Mouse (Mus musculus): ENCODE results near the gene Sox14. TPM values are rescaled to one million over a fixed set of nuclear protein-coding genes. Genes with fewer than 3 reads are reported as not detected.
A peak's percentile ranks its signal among the peaks of the same experiment; 100 is the strongest.

Gene Sox14
- polyA plus RNA-seq, 1 experiment from 2014 or later = not detected

DNA sequence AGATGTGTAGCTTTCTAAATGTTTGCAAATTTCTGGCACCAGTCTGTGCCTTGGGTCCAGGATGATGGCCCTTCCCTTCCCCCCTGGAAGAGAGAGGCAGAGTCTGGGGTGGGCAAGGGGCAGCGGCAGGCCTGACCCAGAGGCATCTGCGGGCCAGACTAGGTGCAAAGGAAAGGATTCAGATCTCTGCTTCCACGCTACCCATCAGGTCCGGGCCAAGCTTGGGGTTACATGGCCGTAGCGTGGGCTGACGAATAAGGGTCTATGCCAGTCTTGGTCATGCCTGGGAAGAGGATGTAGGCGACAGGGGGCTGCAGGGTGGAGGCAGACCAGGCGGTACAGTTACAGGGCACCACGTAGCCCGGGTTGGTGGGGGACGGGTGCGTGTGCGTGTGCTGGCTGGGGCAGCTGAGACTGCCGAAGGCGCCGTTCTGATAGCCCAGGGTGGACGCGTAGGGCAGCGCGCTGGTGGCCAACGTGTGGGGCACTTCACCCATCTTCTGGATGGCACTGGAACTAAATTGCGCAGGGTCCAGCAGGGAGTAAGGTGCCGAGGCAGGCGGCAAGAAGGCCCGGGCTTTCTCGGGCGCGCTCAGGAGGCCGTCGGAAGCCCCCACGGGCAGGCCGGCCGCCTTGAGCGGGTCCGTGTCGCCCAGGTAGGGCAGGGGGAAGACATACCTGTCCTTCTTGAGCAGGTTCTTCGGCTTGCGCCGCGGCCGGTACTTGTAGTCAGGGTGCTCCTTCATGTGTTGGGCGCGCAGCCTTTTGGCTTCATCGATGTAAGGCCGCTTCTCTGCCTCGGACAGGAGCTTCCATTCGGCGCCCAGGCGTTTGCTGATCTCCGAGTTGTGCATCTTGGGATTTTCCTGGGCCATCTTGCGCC is 994 bp downstream of the Sox14 start:
- Histone ChIP-seq H3K4me1 (replicated peaks; ENCODE audit: insufficient read depth, low read length) (no peaks in the 10 kb centered on the region), H3K4me2 (ENCODE audit: low read length) (no peak overlapping the region), H3K9me3 (replicated peaks; ENCODE audit: low read length) (no peaks in the 10 kb centered on the region), H3K27ac (no peak overlapping the region), H3K4me3 (replicated peaks; ENCODE audit: low read depth, low read length) (peak overlapping the region; percentile 23; the same call in 1 of the 2 replicates), H3K36me3 (ENCODE audit: insufficient read depth, low read length) (no peaks in the 10 kb centered on the region), H3K9ac (ENCODE audit: low read depth, low read length) (no peak overlapping the region), H3K27me3 (ENCODE audit: insufficient read depth, low read length) (peaks cover 96% of the 10 kb centered on the region)
- 2% methylated on average over 51 of the region's 52 CpGs for WGBS
- ATAC-seq (replicated peaks; ENCODE audit: low FRiP score, low read depth) = no peak
- TF ChIP-seq CTCF (IDR thresholded peaks at IDR 0.05; ENCODE audit: low read depth) = no peak
- no peak for DNase-seq (ENCODE audit: low spot score)

DNA sequence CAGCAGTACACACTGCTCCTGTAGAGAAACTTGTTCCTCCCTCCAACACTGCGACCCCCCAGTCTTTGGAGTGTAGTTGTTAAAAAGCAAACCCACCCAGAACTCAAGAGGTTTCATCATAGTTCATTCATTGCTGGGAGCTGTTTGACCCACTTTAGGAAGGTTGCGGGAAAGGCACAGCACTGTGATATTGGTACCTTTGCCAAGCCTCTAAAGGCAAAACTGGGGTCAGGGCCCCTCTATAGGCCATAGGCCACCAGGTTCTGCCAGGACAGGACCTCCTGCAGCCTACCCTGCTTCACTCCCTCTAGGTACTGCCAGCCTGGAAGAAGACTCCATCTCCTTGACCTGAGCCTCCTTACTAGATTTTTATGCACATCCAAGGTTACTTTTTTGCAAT is 2.2 kb downstream of the Sox14 start:
- H3K9me3 ChIP-seq (replicated peaks; ENCODE audit: low read length) = no peaks in the 10 kb centered on the region
- no peaks in the 10 kb centered on the region for H3K36me3 ChIP-seq (ENCODE audit: insufficient read depth, low read length)
- H3K27ac ChIP-seq = no peak overlapping the region
- H3K4me3 ChIP-seq (replicated peaks; ENCODE audit: low read depth, low read length) = no peak overlapping the region
- H3K27me3 ChIP-seq (ENCODE audit: insufficient read depth, low read length) = peaks cover 97% of the 10 kb centered on the region
- 0 out of 2 replicates have a peak, but pooled peaks cover 6% of the 10 kb centered on the region for H3K4me1 ChIP-seq (replicated peaks; ENCODE audit: insufficient read depth, low read length)
- DNase-seq (ENCODE audit: low spot score) (no peak), ATAC-seq (replicated peaks; ENCODE audit: low FRiP score, low read depth) (no peak)
- no peak overlapping the region for H3K4me2 ChIP-seq (ENCODE audit: low read length)
- 8% methylated on average over 2 of the region's 2 CpGs for WGBS
- TF ChIP-seq CTCF (IDR thresholded peaks at IDR 0.05; ENCODE audit: low read depth) = no peak
- H3K9ac ChIP-seq (ENCODE audit: low read depth, low read length) = no peak overlapping the region

DNA sequence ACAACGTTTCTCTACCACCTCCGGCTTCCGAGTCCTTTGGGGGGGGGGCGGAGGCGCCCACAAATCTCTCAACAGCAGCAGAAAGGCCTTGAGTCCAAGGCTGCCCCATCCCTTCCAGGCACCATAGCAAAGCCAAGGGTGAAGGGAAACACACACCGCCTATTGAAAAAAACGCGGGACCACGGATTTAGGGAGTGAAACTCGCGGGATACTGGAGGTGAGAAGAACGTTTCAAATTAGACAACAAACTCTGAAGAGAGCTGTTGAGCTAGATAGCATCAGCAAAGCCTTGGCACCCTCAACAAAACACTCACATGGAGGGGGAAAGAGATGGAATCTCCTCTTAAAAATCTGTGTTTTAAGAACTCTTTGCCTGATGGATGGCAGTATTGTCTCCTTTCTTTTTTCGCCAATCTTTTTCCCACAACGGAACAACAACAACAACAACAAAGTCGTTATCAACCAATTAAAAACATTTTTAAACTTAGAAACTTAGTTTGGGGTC is 2.8 kb downstream of the Sox14 start:
- Histone ChIP-seq H3K4me2 (ENCODE audit: low read length) (no peak overlapping the region), H3K9me3 (replicated peaks; ENCODE audit: low read length) (no peaks in the 10 kb centered on the region), H3K36me3 (ENCODE audit: insufficient read depth, low read length) (no peaks in the 10 kb centered on the region), H3K9ac (ENCODE audit: low read depth, low read length) (no peak overlapping the region), H3K4me1 (replicated peaks; ENCODE audit: insufficient read depth, low read length) (0 out of 2 replicates have a peak, but pooled peaks cover 7% of the 10 kb centered on the region), H3K27ac (no peak overlapping the region), H3K27me3 (ENCODE audit: insufficient read depth, low read length) (peaks cover 91% of the 10 kb centered on the region), H3K4me3 (replicated peaks; ENCODE audit: low read depth, low read length) (no peak overlapping the region)
- 1% methylated on average over 15 of the region's 15 CpGs for WGBS
- ATAC-seq (replicated peaks; ENCODE audit: low FRiP score, low read depth) (no peak), DNase-seq (ENCODE audit: low spot score) (no peak)
- no peak for TF ChIP-seq CTCF (IDR thresholded peaks at IDR 0.05; ENCODE audit: low read depth)

DNA sequence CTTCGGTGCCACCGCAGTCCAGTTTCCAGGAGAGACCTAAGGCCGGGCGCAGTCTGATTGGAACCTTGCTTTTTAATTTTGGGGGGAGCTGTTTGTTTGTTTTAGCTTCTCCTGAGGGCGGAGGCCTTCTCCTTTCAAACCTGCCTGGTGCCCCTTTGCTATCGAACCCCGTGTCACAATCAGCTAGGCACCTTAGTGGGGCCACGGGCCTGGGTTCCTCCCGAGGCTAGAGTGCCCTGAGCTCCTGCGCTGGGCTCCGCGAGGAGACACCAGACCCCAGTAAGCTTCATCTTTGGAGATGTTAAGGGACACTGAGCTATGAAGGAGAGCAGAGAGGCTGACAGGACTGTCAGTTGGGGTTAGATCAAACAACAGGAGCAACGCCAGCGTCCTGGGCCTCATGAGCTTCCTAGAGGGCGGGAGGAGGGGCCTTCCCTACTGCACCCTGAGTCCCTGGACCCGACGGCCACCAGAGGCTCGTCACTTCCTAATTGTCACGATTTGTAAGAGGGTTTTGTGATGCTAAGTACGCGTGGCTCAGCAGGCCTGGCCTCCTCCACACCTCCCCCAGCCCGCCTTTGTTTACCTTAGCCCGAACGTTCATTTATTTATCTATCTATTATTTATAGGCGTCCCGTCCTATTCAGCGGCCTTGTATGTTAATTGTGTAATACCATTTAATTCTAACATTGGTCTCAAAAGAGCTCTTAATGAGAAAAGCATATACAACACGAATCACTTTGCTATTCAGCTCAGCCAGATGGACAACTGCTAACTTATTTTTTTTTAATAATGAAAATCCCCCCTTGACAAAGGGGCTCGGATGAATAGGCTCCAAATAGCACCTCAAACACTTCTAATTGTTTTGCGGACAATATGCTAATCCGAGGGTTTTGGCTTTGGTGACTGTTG is 3.5 kb downstream of the Sox14 start:
- no peak for DNase-seq (ENCODE audit: low spot score)
- 2% methylated on average over 31 of the region's 31 CpGs for WGBS

DNA sequence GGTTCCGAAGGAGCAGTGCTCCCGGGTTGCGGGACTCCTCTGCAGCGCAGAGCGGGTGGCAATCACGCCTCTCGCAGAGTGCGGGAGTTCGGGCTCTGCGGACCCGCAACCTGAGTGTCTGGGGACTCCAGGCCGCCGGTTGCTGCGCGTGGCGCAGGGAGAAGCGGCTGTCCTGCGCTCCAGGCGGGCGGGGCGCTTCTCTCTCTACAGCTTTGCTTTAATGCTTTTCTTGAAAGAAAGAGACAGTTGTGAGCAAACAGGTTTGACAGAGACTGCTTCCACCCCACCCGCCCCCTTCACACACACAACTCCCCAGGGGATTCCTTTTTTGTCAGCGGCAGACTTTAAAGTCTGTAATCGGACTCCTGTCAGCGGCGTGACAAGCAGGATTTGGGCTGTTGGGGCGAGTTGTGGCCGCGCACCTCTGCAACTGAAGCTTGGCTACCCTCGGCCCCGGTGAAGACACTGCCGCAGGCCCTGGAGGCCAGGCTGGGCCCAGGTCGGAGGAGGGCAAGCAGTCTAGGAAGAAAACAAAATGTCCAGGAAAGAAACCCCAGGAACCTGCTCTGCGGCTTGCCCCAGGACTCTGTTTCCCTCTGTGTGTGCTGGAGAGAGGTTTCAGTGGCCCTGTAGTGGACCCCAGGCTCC is 4.3 kb downstream of the Sox14 start:
- ATAC-seq (replicated peaks; ENCODE audit: low FRiP score, low read depth) = no peak
- H3K9ac ChIP-seq (ENCODE audit: low read depth, low read length) = no peak overlapping the region
- H3K4me2 ChIP-seq (ENCODE audit: low read length) = no peak overlapping the region

More for the DNA sequence above, 3.5 kb downstream of the Sox14 start:
- Histone ChIP-seq H3K9ac (ENCODE audit: low read depth, low read length) (no peak overlapping the region), H3K27me3 (ENCODE audit: insufficient read depth, low read length) (peaks cover 88% of the 10 kb centered on the region), H3K9me3 (replicated peaks; ENCODE audit: low read length) (no peaks in the 10 kb centered on the region), H3K4me1 (replicated peaks; ENCODE audit: insufficient read depth, low read length) (0 out of 2 replicates have a peak, but pooled peaks cover 7% of the 10 kb centered on the region), H3K4me3 (replicated peaks; ENCODE audit: low read depth, low read length) (no peak overlapping the region), H3K27ac (no peak overlapping the region), H3K4me2 (ENCODE audit: low read length) (no peak overlapping the region), H3K36me3 (ENCODE audit: insufficient read depth, low read length) (no peaks in the 10 kb centered on the region)
- ATAC-seq (replicated peaks; ENCODE audit: low FRiP score, low read depth) = no peak
- no peak for TF ChIP-seq CTCF (IDR thresholded peaks at IDR 0.05; ENCODE audit: low read depth)

More for the DNA sequence above, 4.3 kb downstream of the Sox14 start:
- peaks cover 88% of the 10 kb centered on the region for H3K27me3 ChIP-seq (ENCODE audit: insufficient read depth, low read length)
- no peaks in the 10 kb centered on the region for H3K9me3 ChIP-seq (replicated peaks; ENCODE audit: low read length)
- no peak overlapping the region for H3K4me3 ChIP-seq (replicated peaks; ENCODE audit: low read depth, low read length)
- H3K36me3 ChIP-seq (ENCODE audit: insufficient read depth, low read length) = no peaks in the 10 kb centered on the region
- under 1% methylated on average over 34 of the region's 34 CpGs for WGBS
- H3K27ac ChIP-seq = no peak overlapping the region
- H3K4me1 ChIP-seq (replicated peaks; ENCODE audit: insufficient read depth, low read length) = 0 out of 2 replicates have a peak, but pooled peaks cover 7% of the 10 kb centered on the region
- no peak for DNase-seq (ENCODE audit: low spot score)
- no peak for TF ChIP-seq CTCF (IDR thresholded peaks at IDR 0.05; ENCODE audit: low read depth)

Measured in kidney, postnatal 0 days (tissue).